Mouse (Mus musculus) lung, postnatal 0 days (tissue): ENCODE measurements around the gene Rnf157.

ENCODE experiments used
- CTCF ChIP-seq: IDR thresholded peaks from 2 replicates; pipeline ENCODE4 v1.5.1; 2016; ENCODE audit warnings: antibody characterized with exemption, mild to moderate bottlenecking
- EP300 ChIP-seq: IDR thresholded peaks from 2 replicates; pipeline ENCODE4 v1.6.1; 2016; ENCODE audit warnings: antibody characterized with exemption, mild to moderate bottlenecking, control low read depth

GRCm38 (mm10) chr11:116298621-116299020 is 114.2 kb downstream of the Rnf157 start:
- TF ChIP-seq CTCF, result no peak
- TF ChIP-seq EP300, result no peak
